Mouse (Mus musculus): ENCODE measurements at regions not wholly inside any gene's neighbourhood (a gene's known extent, or its start where the extent isn't known, plus 50 kb on each side); places are given as distances from the start of the nearest gene placed in this dataset.
A peak's percentile ranks its signal among the peaks of the same experiment; 100 is the strongest.

GRCm38 (mm10) chr12:26844917-26845316 lies 375.9 kb downstream of the Cmpk2 start:
- DNase-seq (ENCODE audit: low spot score) (no peak), ATAC-seq (replicated peaks; ENCODE audit: insufficient number of reproducible peaks, low FRiP score, low TSS enrichment, low read depth) (no peak)
- no peaks in the 10 kb centered on the region for H3K27me3 ChIP-seq (ENCODE audit: control insufficient read depth, insufficient read depth, low read length)
- H3K9ac ChIP-seq (replicated peaks; ENCODE audit: low read length): no peak overlapping the region
- no peak overlapping the region for H3K27ac ChIP-seq (replicated peaks; ENCODE audit: low read depth, low read length)
- H3K9me3 ChIP-seq (replicated peaks; ENCODE audit: control insufficient read depth, low read length): no peaks in the 10 kb centered on the region
- WGBS: 77% methylated on average over 12 of the region's 12 CpGs
- H3K4me2 ChIP-seq (ENCODE audit: low read depth, low read length): no peak overlapping the region
- no peaks in the 10 kb centered on the region for H3K4me1 ChIP-seq (ENCODE audit: control insufficient read depth, insufficient read depth, low read length)
- no peaks in the 10 kb centered on the region for H3K36me3 ChIP-seq (replicated peaks; ENCODE audit: control insufficient read depth, insufficient read depth, low read depth, low read length)
- no peak overlapping the region for H3K4me3 ChIP-seq (ENCODE audit: low read depth, low read length)

- DNase-seq (ENCODE audit: low spot score): peak; percentile 12
Measured at GRCm38 (mm10) chr12:26842696-26843095, 373.7 kb downstream of the Cmpk2 start.

GRCm38 (mm10) chr12:26821257-26821968 lies 352.4 kb downstream of the Cmpk2 start:
- 53% methylated on average over 3 of the region's 3 CpGs for WGBS
- Histone ChIP-seq H3K27me3 (ENCODE audit: control insufficient read depth, insufficient read depth, low read length) (no peaks in the 10 kb centered on the region), H3K27ac (replicated peaks; ENCODE audit: low read depth, low read length) (0 out of 2 replicates have a peak overlapping the region, but pooled peaks have one; percentile 41), H3K4me1 (ENCODE audit: control insufficient read depth, insufficient read depth, low read length) (no peaks in the 10 kb centered on the region; the same call in none of the 2 replicates), H3K9ac (replicated peaks; ENCODE audit: low read length) (no peak overlapping the region), H3K4me2 (ENCODE audit: low read depth, low read length) (no peak overlapping the region), H3K9me3 (replicated peaks; ENCODE audit: control insufficient read depth, low read length) (no peaks in the 10 kb centered on the region), H3K36me3 (replicated peaks; ENCODE audit: control insufficient read depth, insufficient read depth, low read depth, low read length) (no peaks in the 10 kb centered on the region), H3K4me3 (ENCODE audit: low read depth, low read length) (no peak overlapping the region)
- peak; percentile 70 for DNase-seq (ENCODE audit: low spot score)
- peak; percentile 34; the same call in 1 of the 2 replicates for ATAC-seq (replicated peaks; ENCODE audit: insufficient number of reproducible peaks, low FRiP score, low TSS enrichment, low read depth)

More at GRCm38 (mm10) chr12:26842696-26843095, 373.7 kb downstream of the Cmpk2 start:
- no peak overlapping the region for H3K4me3 ChIP-seq (ENCODE audit: low read depth, low read length)
- ATAC-seq (replicated peaks; ENCODE audit: insufficient number of reproducible peaks, low FRiP score, low TSS enrichment, low read depth): no peak
- H3K27me3 ChIP-seq (ENCODE audit: control insufficient read depth, insufficient read depth, low read length): no peaks in the 10 kb centered on the region
- H3K4me2 ChIP-seq (ENCODE audit: low read depth, low read length): no peak overlapping the region
- WGBS: 28% methylated on average over 5 of the region's 5 CpGs
- H3K9ac ChIP-seq (replicated peaks; ENCODE audit: low read length): no peak overlapping the region
- H3K36me3 ChIP-seq (replicated peaks; ENCODE audit: control insufficient read depth, insufficient read depth, low read depth, low read length): no peaks in the 10 kb centered on the region
- H3K4me1 ChIP-seq (ENCODE audit: control insufficient read depth, insufficient read depth, low read length): no peaks in the 10 kb centered on the region
- no peaks in the 10 kb centered on the region for H3K9me3 ChIP-seq (replicated peaks; ENCODE audit: control insufficient read depth, low read length)
- no peak overlapping the region for H3K27ac ChIP-seq (replicated peaks; ENCODE audit: low read depth, low read length)

GRCm38 (mm10) chr12:26817866-26818265 lies 348.9 kb downstream of the Cmpk2 start:
- DNase-seq (ENCODE audit: low spot score) (no peak), ATAC-seq (replicated peaks; ENCODE audit: insufficient number of reproducible peaks, low FRiP score, low TSS enrichment, low read depth) (no peak)
- no peak overlapping the region for H3K27ac ChIP-seq (replicated peaks; ENCODE audit: low read depth, low read length)
- H3K4me1 ChIP-seq (ENCODE audit: control insufficient read depth, insufficient read depth, low read length): no peaks in the 10 kb centered on the region; the same call in none of the 2 replicates
- H3K9ac ChIP-seq (replicated peaks; ENCODE audit: low read length): no peak overlapping the region
- WGBS: 93% methylated on average over 3 of the region's 3 CpGs
- H3K36me3 ChIP-seq (replicated peaks; ENCODE audit: control insufficient read depth, insufficient read depth, low read depth, low read length): no peaks in the 10 kb centered on the region
- H3K27me3 ChIP-seq (ENCODE audit: control insufficient read depth, insufficient read depth, low read length): no peaks in the 10 kb centered on the region
- H3K9me3 ChIP-seq (replicated peaks; ENCODE audit: control insufficient read depth, low read length): no peaks in the 10 kb centered on the region
- no peak overlapping the region for H3K4me2 ChIP-seq (ENCODE audit: low read depth, low read length)
- no peak overlapping the region for H3K4me3 ChIP-seq (ENCODE audit: low read depth, low read length)

GRCm38 (mm10) chr12:26815771-26816170 lies 346.8 kb downstream of the Cmpk2 start:
- DNase-seq (ENCODE audit: low spot score): peak; percentile 78
- Histone ChIP-seq H3K4me2 (ENCODE audit: low read depth, low read length) (no peak overlapping the region), H3K9me3 (replicated peaks; ENCODE audit: control insufficient read depth, low read length) (no peaks in the 10 kb centered on the region), H3K27me3 (ENCODE audit: control insufficient read depth, insufficient read depth, low read length) (no peaks in the 10 kb centered on the region), H3K36me3 (replicated peaks; ENCODE audit: control insufficient read depth, insufficient read depth, low read depth, low read length) (no peaks in the 10 kb centered on the region), H3K4me1 (ENCODE audit: control insufficient read depth, insufficient read depth, low read length) (no peaks in the 10 kb centered on the region; the same call in 1 of the 2 replicates), H3K9ac (replicated peaks; ENCODE audit: low read length) (no peak overlapping the region), H3K27ac (replicated peaks; ENCODE audit: low read depth, low read length) (no peak overlapping the region), H3K4me3 (ENCODE audit: low read depth, low read length) (no peak overlapping the region)
- ATAC-seq (replicated peaks; ENCODE audit: insufficient number of reproducible peaks, low FRiP score, low TSS enrichment, low read depth): no peak
- 32% methylated on average over 8 of the region's 8 CpGs for WGBS

GRCm38 (mm10) chr12:26810565-26811177 lies 341.7 kb downstream of the Cmpk2 start:
- no peaks in the 10 kb centered on the region for H3K9me3 ChIP-seq (replicated peaks; ENCODE audit: control insufficient read depth, low read length)
- no peaks in the 10 kb centered on the region for H3K36me3 ChIP-seq (replicated peaks; ENCODE audit: control insufficient read depth, insufficient read depth, low read depth, low read length)
- H3K27me3 ChIP-seq (ENCODE audit: control insufficient read depth, insufficient read depth, low read length): no peaks in the 10 kb centered on the region
- H3K4me1 ChIP-seq (ENCODE audit: control insufficient read depth, insufficient read depth, low read length): peaks cover 3% of the 10 kb centered on the region; the same call in 1 of the 2 replicates
- no peak overlapping the region for H3K9ac ChIP-seq (replicated peaks; ENCODE audit: low read length)
- WGBS: 66% methylated on average over 5 of the region's 5 CpGs
- H3K4me2 ChIP-seq (ENCODE audit: low read depth, low read length): no peak overlapping the region
- no peak overlapping the region for H3K27ac ChIP-seq (replicated peaks; ENCODE audit: low read depth, low read length)
- H3K4me3 ChIP-seq (ENCODE audit: low read depth, low read length): no peak overlapping the region
- no peak for DNase-seq (ENCODE audit: low spot score)
- ATAC-seq (replicated peaks; ENCODE audit: insufficient number of reproducible peaks, low FRiP score, low TSS enrichment, low read depth): no peak

- H3K4me1 ChIP-seq (ENCODE audit: control insufficient read depth, insufficient read depth, low read length): peaks cover 3% of the 10 kb centered on the region; the same call in 1 of the 2 replicates
- H3K4me2 ChIP-seq (ENCODE audit: low read depth, low read length): no peak overlapping the region
- no peak overlapping the region for H3K4me3 ChIP-seq (ENCODE audit: low read depth, low read length)
- H3K36me3 ChIP-seq (replicated peaks; ENCODE audit: control insufficient read depth, insufficient read depth, low read depth, low read length): no peaks in the 10 kb centered on the region
- no peaks in the 10 kb centered on the region for H3K27me3 ChIP-seq (ENCODE audit: control insufficient read depth, insufficient read depth, low read length)
- H3K9me3 ChIP-seq (replicated peaks; ENCODE audit: control insufficient read depth, low read length): no peaks in the 10 kb centered on the region
- H3K27ac ChIP-seq (replicated peaks; ENCODE audit: low read depth, low read length): no peak overlapping the region
- no peak overlapping the region for H3K9ac ChIP-seq (replicated peaks; ENCODE audit: low read length)
- peak; percentile 58 for DNase-seq (ENCODE audit: low spot score)
- 2% methylated on average over 4 of the region's 4 CpGs for WGBS
- ATAC-seq (replicated peaks; ENCODE audit: insufficient number of reproducible peaks, low FRiP score, low TSS enrichment, low read depth): peak; percentile 52; the same call in 1 of the 2 replicates
Measured at GRCm38 (mm10) chr12:26809670-26810069, 340.7 kb downstream of the Cmpk2 start.

GRCm38 (mm10) chr12:26802542-26802941 lies 333.5 kb downstream of the Cmpk2 start:
- ATAC-seq (replicated peaks; ENCODE audit: insufficient number of reproducible peaks, low FRiP score, low TSS enrichment, low read depth): peak; percentile 34; the same call in 1 of the 2 replicates
- Histone ChIP-seq H3K9me3 (replicated peaks; ENCODE audit: control insufficient read depth, low read length) (no peaks in the 10 kb centered on the region), H3K36me3 (replicated peaks; ENCODE audit: control insufficient read depth, insufficient read depth, low read depth, low read length) (no peaks in the 10 kb centered on the region), H3K4me1 (ENCODE audit: control insufficient read depth, insufficient read depth, low read length) (no peaks in the 10 kb centered on the region), H3K27ac (replicated peaks; ENCODE audit: low read depth, low read length) (no peak overlapping the region), H3K4me3 (ENCODE audit: low read depth, low read length) (no peak overlapping the region), H3K9ac (replicated peaks; ENCODE audit: low read length) (no peak overlapping the region), H3K27me3 (ENCODE audit: control insufficient read depth, insufficient read depth, low read length) (no peaks in the 10 kb centered on the region), H3K4me2 (ENCODE audit: low read depth, low read length) (no peak overlapping the region)
- 79% methylated on average over 5 of the region's 5 CpGs for WGBS
- no peak for DNase-seq (ENCODE audit: low spot score)
